Mouse (Mus musculus): Measurements from ENCODE around the gene Fcrl1. TPM values are rescaled to one million over a fixed set of nuclear protein-coding genes. Genes with fewer than 3 reads are reported as not detected.
"Not testable (repeated sequence)": the region's sequence is repeated elsewhere in the genome, so short reads cannot be mapped to it uniquely, and the experiment has no call there.

The Fcrl1 gene
- polyA plus RNA-seq, 1 experiment from 2014 or later, result 0.13 TPM

- DNase-seq (no peak), ATAC-seq (ENCODE audit: low FRiP score, low TSS enrichment) (no peak)
- H3K27me3 ChIP-seq (ENCODE audit: control insufficient read depth, insufficient read depth, low read length), result no peaks in the 10 kb centered on the region
- no peak overlapping the region for H3K4me3 ChIP-seq (replicated peaks; ENCODE audit: low read depth, low read length)
- no peak overlapping the region for H3K9ac ChIP-seq (replicated peaks; ENCODE audit: low read length)
- H3K36me3 ChIP-seq (ENCODE audit: control insufficient read depth, insufficient read depth, low read length), result no peaks in the 10 kb centered on the region
- no peak overlapping the region for H3K27ac ChIP-seq (replicated peaks; ENCODE audit: low read depth, low read length)
- H3K4me1 ChIP-seq (ENCODE audit: control insufficient read depth, insufficient read depth, low read length), result no peaks in the 10 kb centered on the region
- WGBS, result 65% methylated on average over 3 of the region's 3 CpGs
- no peak overlapping the region for H3K4me2 ChIP-seq (ENCODE audit: low read length)
- no peaks in the 10 kb centered on the region for H3K9me3 ChIP-seq (ENCODE audit: control insufficient read depth, low read length)
These were observed 1.0 kb downstream of the Fcrl1 start for GRCm38 (mm10) chr3:87377228-87377627.

GRCm38 (mm10) chr3:87377719-87378118 is 1.5 kb downstream of the Fcrl1 start:
- H3K4me1 ChIP-seq (ENCODE audit: control insufficient read depth, insufficient read depth, low read length), result no peaks in the 10 kb centered on the region
- ATAC-seq (ENCODE audit: low FRiP score, low TSS enrichment) (no peak), DNase-seq (no peak)
- 83% methylated on average over 6 of the region's 6 CpGs for WGBS
- no peak overlapping the region for H3K27ac ChIP-seq (replicated peaks; ENCODE audit: low read depth, low read length)
- no peak overlapping the region for H3K4me3 ChIP-seq (replicated peaks; ENCODE audit: low read depth, low read length)
- no peaks in the 10 kb centered on the region for H3K36me3 ChIP-seq (ENCODE audit: control insufficient read depth, insufficient read depth, low read length)
- no peak overlapping the region for H3K4me2 ChIP-seq (ENCODE audit: low read length)
- no peaks in the 10 kb centered on the region for H3K9me3 ChIP-seq (ENCODE audit: control insufficient read depth, low read length)
- H3K27me3 ChIP-seq (ENCODE audit: control insufficient read depth, insufficient read depth, low read length), result no peaks in the 10 kb centered on the region
- H3K9ac ChIP-seq (replicated peaks; ENCODE audit: low read length), result no peak overlapping the region

- not testable (repeated sequence) for H3K9me3 ChIP-seq (ENCODE audit: control insufficient read depth, low read length); H3K4me2 ChIP-seq (ENCODE audit: low read length); H3K9ac ChIP-seq (replicated peaks; ENCODE audit: low read length); H3K27me3 ChIP-seq (ENCODE audit: control insufficient read depth, insufficient read depth, low read length); H3K4me3 ChIP-seq (replicated peaks; ENCODE audit: low read depth, low read length); DNase-seq; H3K36me3 ChIP-seq (ENCODE audit: control insufficient read depth, insufficient read depth, low read length); ATAC-seq (ENCODE audit: low FRiP score, low TSS enrichment); H3K27ac ChIP-seq (replicated peaks; ENCODE audit: low read depth, low read length); H3K4me1 ChIP-seq (ENCODE audit: control insufficient read depth, insufficient read depth, low read length)
- 83% methylated on average over 2 of the region's 2 CpGs for WGBS
These were observed 3.6 kb downstream of the Fcrl1 start for GRCm38 (mm10) chr3:87379641-87380315.

GRCm38 (mm10) chr3:87381806-87382712 is 5.9 kb downstream of the Fcrl1 start:
- WGBS, result 48% methylated on average over 7 of the region's 7 CpGs
- ATAC-seq (ENCODE audit: low FRiP score, low TSS enrichment) (no peak), DNase-seq (peak; percentile 5)

GRCm38 (mm10) chr3:87383308-87383707 is 7.1 kb downstream of the Fcrl1 start:
- H3K4me2 ChIP-seq (ENCODE audit: low read length), result no peak overlapping the region
- WGBS, result 95% methylated on average over 3 of the region's 3 CpGs
- no peak overlapping the region for H3K4me3 ChIP-seq (replicated peaks; ENCODE audit: low read depth, low read length)
- no peak overlapping the region for H3K27ac ChIP-seq (replicated peaks; ENCODE audit: low read depth, low read length)
- H3K27me3 ChIP-seq (ENCODE audit: control insufficient read depth, insufficient read depth, low read length), result no peaks in the 10 kb centered on the region
- H3K4me1 ChIP-seq (ENCODE audit: control insufficient read depth, insufficient read depth, low read length), result no peaks in the 10 kb centered on the region
- no peaks in the 10 kb centered on the region for H3K36me3 ChIP-seq (ENCODE audit: control insufficient read depth, insufficient read depth, low read length)
- no peaks in the 10 kb centered on the region for H3K9me3 ChIP-seq (ENCODE audit: control insufficient read depth, low read length)
- ATAC-seq (ENCODE audit: low FRiP score, low TSS enrichment) (no peak), DNase-seq (no peak)
- no peak overlapping the region for H3K9ac ChIP-seq (replicated peaks; ENCODE audit: low read length)

More at GRCm38 (mm10) chr3:87381806-87382712, 5.9 kb downstream of the Fcrl1 start:
- Histone ChIP-seq H3K9ac (replicated peaks; ENCODE audit: low read length) (no peak overlapping the region), H3K36me3 (ENCODE audit: control insufficient read depth, insufficient read depth, low read length) (no peaks in the 10 kb centered on the region), H3K9me3 (ENCODE audit: control insufficient read depth, low read length) (no peaks in the 10 kb centered on the region), H3K4me3 (replicated peaks; ENCODE audit: low read depth, low read length) (no peak overlapping the region), H3K4me2 (ENCODE audit: low read length) (no peak overlapping the region), H3K27me3 (ENCODE audit: control insufficient read depth, insufficient read depth, low read length) (no peaks in the 10 kb centered on the region), H3K4me1 (ENCODE audit: control insufficient read depth, insufficient read depth, low read length) (no peaks in the 10 kb centered on the region), H3K27ac (replicated peaks; ENCODE audit: low read depth, low read length) (no peak overlapping the region)

GRCm38 (mm10) chr3:87385105-87385504 is 8.9 kb downstream of the Fcrl1 start:
- Histone ChIP-seq H3K27ac (replicated peaks; ENCODE audit: low read depth, low read length) (no peak overlapping the region), H3K9me3 (ENCODE audit: control insufficient read depth, low read length) (no peaks in the 10 kb centered on the region), H3K27me3 (ENCODE audit: control insufficient read depth, insufficient read depth, low read length) (no peaks in the 10 kb centered on the region), H3K4me2 (ENCODE audit: low read length) (no peak overlapping the region), H3K36me3 (ENCODE audit: control insufficient read depth, insufficient read depth, low read length) (no peaks in the 10 kb centered on the region), H3K9ac (replicated peaks; ENCODE audit: low read length) (no peak overlapping the region), H3K4me1 (ENCODE audit: control insufficient read depth, insufficient read depth, low read length) (no peaks in the 10 kb centered on the region), H3K4me3 (replicated peaks; ENCODE audit: low read depth, low read length) (no peak overlapping the region)
- no peak for ATAC-seq (ENCODE audit: low FRiP score, low TSS enrichment)
- WGBS, result 85% methylated on average over 9 of the region's 9 CpGs
- no peak for DNase-seq

GRCm38 (mm10) chr3:87390935-87391334 is 14.7 kb downstream of the Fcrl1 start:
- Histone ChIP-seq H3K4me3 (replicated peaks; ENCODE audit: low read depth, low read length) (no peak overlapping the region), H3K27me3 (ENCODE audit: control insufficient read depth, insufficient read depth, low read length) (no peaks in the 10 kb centered on the region), H3K4me1 (ENCODE audit: control insufficient read depth, insufficient read depth, low read length) (no peaks in the 10 kb centered on the region), H3K9me3 (ENCODE audit: control insufficient read depth, low read length) (no peaks in the 10 kb centered on the region), H3K9ac (replicated peaks; ENCODE audit: low read length) (no peak overlapping the region), H3K36me3 (ENCODE audit: control insufficient read depth, insufficient read depth, low read length) (no peaks in the 10 kb centered on the region), H3K27ac (replicated peaks; ENCODE audit: low read depth, low read length) (no peak overlapping the region), H3K4me2 (ENCODE audit: low read length) (no peak overlapping the region)
- ATAC-seq (ENCODE audit: low FRiP score, low TSS enrichment) (no peak), DNase-seq (no peak)
- WGBS, result 79% methylated on average over 1 of the region's 1 CpGs

GRCm38 (mm10) chr3:87398809-87399208 is 22.6 kb downstream of the Fcrl1 start:
- no peaks in the 10 kb centered on the region for H3K4me1 ChIP-seq (ENCODE audit: control insufficient read depth, insufficient read depth, low read length)
- H3K4me2 ChIP-seq (ENCODE audit: low read length), result no peak overlapping the region
- H3K9ac ChIP-seq (replicated peaks; ENCODE audit: low read length), result no peak overlapping the region
- H3K27me3 ChIP-seq (ENCODE audit: control insufficient read depth, insufficient read depth, low read length), result no peaks in the 10 kb centered on the region
- H3K36me3 ChIP-seq (ENCODE audit: control insufficient read depth, insufficient read depth, low read length), result no peaks in the 10 kb centered on the region
- 62% methylated on average over 4 of the region's 4 CpGs for WGBS
- ATAC-seq (ENCODE audit: low FRiP score, low TSS enrichment), result no peak
- no peak overlapping the region for H3K4me3 ChIP-seq (replicated peaks; ENCODE audit: low read depth, low read length)
- H3K9me3 ChIP-seq (ENCODE audit: control insufficient read depth, low read length), result no peaks in the 10 kb centered on the region
- no peak for DNase-seq
- no peak overlapping the region for H3K27ac ChIP-seq (replicated peaks; ENCODE audit: low read depth, low read length)

All from midbrain, embryonic 14.5 days (tissue).